Mouse (Mus musculus) liver, postnatal 0 days (tissue): ENCODE measurements around the gene Dlg1. TPM values are rescaled to one million over a fixed set of nuclear protein-coding genes. Genes with fewer than 3 reads are reported as not detected.
A peak's percentile ranks its signal among the peaks of the same experiment; 100 is the strongest.

Experiments used
- ATAC-seq: fragments of 200-750 bp; cut with Nextera tagmentation; 2 replicates; pipeline ENCODE4 v1.8.0; 2017; ENCODE audit warnings: mild to moderate bottlenecking, moderate library complexity
- DNase-seq: peaks from one replicate; pipeline ENCODE4 v3.0.0-alpha.2; 2016
- H3K27ac ChIP-seq: fragments of 300-500 bp; sonication (generic); 2 replicates; pipeline ENCODE4 v1.5.1; 2014; ENCODE audit warnings: antibody characterized with exemption, moderate library complexity, mild to moderate bottlenecking, low read depth
- H3K27me3 ChIP-seq: fragments of 300-500 bp; sonication (generic); 2 replicates; pipeline ENCODE4 v1.6.1; 2014; ENCODE audit warnings: low read length, control low read depth, mixed read lengths; ENCODE audit not compliant: insufficient read depth
- H3K36me3 ChIP-seq: fragments of 300-500 bp; sonication (generic); replicated peaks from 2 replicates; pipeline ENCODE4 v1.6.1; 2014; ENCODE audit warnings: mild to moderate bottlenecking, control low read depth, low read length, moderate library complexity, mixed read lengths; ENCODE audit not compliant: insufficient read depth
- H3K4me1 ChIP-seq: fragments of 300-500 bp; sonication (generic); 2 replicates; pipeline ENCODE4 v1.6.1; 2014; ENCODE audit warnings: antibody characterized with exemption, mild to moderate bottlenecking, control low read depth; ENCODE audit not compliant: insufficient read depth
- H3K4me2 ChIP-seq: fragments of 300-500 bp; sonication (generic); 2 replicates; pipeline ENCODE4 v1.6.1; 2014; ENCODE audit warnings: low read depth, mild to moderate bottlenecking, low read length, moderate library complexity, mixed read lengths
- H3K4me3 ChIP-seq: fragments of 300-500 bp; sonication (generic); 2 replicates; pipeline ENCODE4 v1.5.1; 2014; ENCODE audit warnings: low read depth, low read length
- H3K9ac ChIP-seq: fragments of 300-500 bp; sonication (generic); replicated peaks from 2 replicates; pipeline ENCODE4 v1.6.1; 2014; ENCODE audit warnings: mild to moderate bottlenecking, moderate library complexity
- H3K9me3 ChIP-seq: fragments of 300-500 bp; sonication (generic); 2 replicates; pipeline ENCODE4 v1.6.1; 2016; ENCODE audit warnings: mild to moderate bottlenecking, control low read depth, low read length, mixed read lengths
- CTCF ChIP-seq: sonication (generic); IDR thresholded peaks from 2 replicates; pipeline ENCODE4 v1.5.1; 2016; ENCODE audit warnings: antibody characterized with exemption, low read depth
- EP300 ChIP-seq: IDR thresholded peaks from 2 replicates; pipeline ENCODE4 v1.6.1; 2016; ENCODE audit warnings: antibody characterized with exemption, low read depth, mild to moderate bottlenecking
- WGBS: fragments of 180-500 bp; shearing (Covaris S2); extraction: QIAGEN DNeasy Blood & Tissue Kit; methylation state at CpG from one replicate; pipeline ENCODE4 v1.1.7; 2014; ENCODE audit not compliant: insufficient replicate concordance; 5-methylcytosine and 5-hydroxymethylcytosine counted together
- polyA plus RNA-seq: library from polyadenylated mRNA; unstranded; fragments of >200 nt; fragmentation: Nextera tagmentation; extraction: Ambion mirVana; gene quantifications from 2 replicates; pipeline ENCODE4 v1.2.1, GENCODE M21; 2015

The Dlg1 gene
- polyA plus RNA-seq, 1 experiment from 2014 or later, result 5.6 TPM

DNA sequence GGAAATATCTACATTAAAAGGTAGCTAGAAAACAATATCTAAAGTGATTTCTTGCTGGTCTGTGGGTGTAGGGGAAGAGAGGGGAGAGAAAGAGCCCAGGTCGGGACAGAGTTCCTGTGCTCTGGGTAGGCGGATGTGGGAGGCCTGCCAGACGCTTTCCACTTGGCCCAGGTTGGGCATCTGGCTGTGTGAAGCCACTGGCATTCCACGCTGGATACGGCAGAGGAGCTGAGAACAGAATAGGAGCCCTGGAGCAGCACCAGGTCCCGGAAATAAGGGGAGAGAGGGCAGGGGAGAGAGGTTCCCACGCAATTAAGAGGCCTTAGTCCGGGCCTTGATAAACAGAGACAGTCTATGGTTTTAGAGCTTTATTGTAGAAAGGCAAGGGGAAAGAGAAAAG, 77.0 kb downstream of the Dlg1 start:
- 77% methylated on average over 8 of the region's 8 CpGs for WGBS
- no peak for ATAC-seq

GRCm38 (mm10) chr16:31740704-31741103, 77.5 kb downstream of the Dlg1 start:
- Histone ChIP-seq H3K4me1 (no peaks in the 10 kb centered on the region), H3K4me3 (no peak overlapping the region), H3K27ac (no peak overlapping the region), H3K9me3 (no peaks in the 10 kb centered on the region), H3K36me3 (no peaks in the 10 kb centered on the region), H3K4me2 (no peak overlapping the region), H3K27me3 (no peaks in the 10 kb centered on the region), H3K9ac (no peak overlapping the region)
- no peak for TF ChIP-seq CTCF
- no peak for TF ChIP-seq EP300
- whole genome bisulfite sequencing, result 64% methylated on average over 5 of the region's 5 CpGs
- ATAC-seq, result no peak
- DNase-seq, result no peak

More for the DNA sequence above, 77.0 kb downstream of the Dlg1 start:
- H3K27ac ChIP-seq, result no peak overlapping the region
- TF ChIP-seq EP300, result no peak
- no peak for TF ChIP-seq CTCF
- no peaks in the 10 kb centered on the region for H3K9me3 ChIP-seq
- H3K4me3 ChIP-seq, result no peak overlapping the region
- H3K4me2 ChIP-seq, result no peak overlapping the region
- peak; percentile 17 for DNase-seq
- H3K9ac ChIP-seq, result no peak overlapping the region
- no peaks in the 10 kb centered on the region for H3K27me3 ChIP-seq
- no peaks in the 10 kb centered on the region for H3K4me1 ChIP-seq
- H3K36me3 ChIP-seq, result no peaks in the 10 kb centered on the region

- no peak for TF ChIP-seq EP300
- peak; percentile 71 for TF ChIP-seq CTCF
- Histone ChIP-seq H3K4me2 (no peak overlapping the region), H3K4me1 (no peaks in the 10 kb centered on the region), H3K36me3 (no peaks in the 10 kb centered on the region), H3K9ac (no peak overlapping the region), H3K27me3 (no peaks in the 10 kb centered on the region), H3K27ac (no peak overlapping the region), H3K4me3 (no peak overlapping the region), H3K9me3 (no peaks in the 10 kb centered on the region)
- DNase-seq (no peak), ATAC-seq (no peak)
- WGBS, result 84% methylated on average over 1 of the region's 1 CpGs
Observed at GRCm38 (mm10) chr16:31750526-31750925, 87.3 kb downstream of the Dlg1 start.

DNA sequence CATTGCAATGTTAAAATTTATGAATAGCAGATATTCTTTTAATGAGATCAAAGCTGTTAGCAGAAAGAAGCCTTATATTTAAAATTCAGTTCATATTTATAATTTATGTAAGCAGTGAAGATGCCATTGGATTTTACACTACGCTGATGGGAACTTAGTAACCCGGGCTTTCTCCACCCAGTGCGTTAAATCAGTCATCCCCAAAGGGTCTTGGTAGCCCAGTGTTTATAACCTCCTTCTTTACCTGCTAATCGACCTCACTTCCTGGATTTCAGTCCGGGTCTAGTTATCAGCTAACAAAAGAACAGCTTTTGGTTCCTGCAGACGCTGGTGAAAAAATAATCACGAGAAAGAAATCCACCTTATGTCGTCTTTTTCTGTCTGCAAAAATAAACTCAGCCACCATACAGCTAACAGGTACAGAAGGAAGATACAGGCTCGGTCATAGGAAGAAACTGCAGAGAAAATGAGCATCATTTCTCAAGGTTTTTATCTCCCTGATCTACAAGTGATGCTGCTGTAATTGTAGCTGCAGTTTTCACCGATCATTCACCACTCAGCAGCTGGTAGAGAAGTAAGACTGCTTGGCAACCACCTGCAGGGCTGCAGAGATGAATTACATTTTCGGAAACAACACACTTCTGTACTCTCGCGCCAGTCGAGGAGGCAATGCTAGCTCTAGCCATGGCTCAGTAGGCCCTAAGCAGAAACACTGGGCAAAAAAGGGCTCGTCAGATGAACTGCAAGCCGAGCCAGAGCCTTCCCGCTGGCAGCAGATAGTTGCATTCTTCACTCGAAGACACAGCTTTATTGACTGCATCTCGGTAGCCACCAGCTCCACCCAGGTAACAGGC, 91.2 kb downstream of the Dlg1 start:
- WGBS, result 70% methylated on average over 19 of the region's 19 CpGs
- H3K27ac ChIP-seq, result no peak overlapping the region
- no peak for DNase-seq

GRCm38 (mm10) chr16:31755053-31755452, 91.8 kb downstream of the Dlg1 start:
- TF ChIP-seq CTCF, result no peak
- no peak for TF ChIP-seq EP300
- Histone ChIP-seq H3K36me3 (no peaks in the 10 kb centered on the region), H3K4me3 (no peak overlapping the region), H3K4me2 (no peak overlapping the region), H3K4me1 (no peaks in the 10 kb centered on the region), H3K9me3 (no peaks in the 10 kb centered on the region), H3K27ac (no peak overlapping the region), H3K9ac (no peak overlapping the region), H3K27me3 (no peaks in the 10 kb centered on the region)
- DNase-seq (no peak), ATAC-seq (no peak)
- WGBS, result 81% methylated on average over 1 of the region's 1 CpGs

More for the DNA sequence above, 91.2 kb downstream of the Dlg1 start:
- no peak for TF ChIP-seq CTCF
- no peak for TF ChIP-seq EP300
- H3K4me3 ChIP-seq, result no peak overlapping the region
- no peak overlapping the region for H3K9ac ChIP-seq
- no peak for ATAC-seq
- no peaks in the 10 kb centered on the region for H3K27me3 ChIP-seq
- no peak overlapping the region for H3K4me2 ChIP-seq
- no peaks in the 10 kb centered on the region for H3K36me3 ChIP-seq
- H3K9me3 ChIP-seq, result no peaks in the 10 kb centered on the region
- no peaks in the 10 kb centered on the region for H3K4me1 ChIP-seq

GRCm38 (mm10) chr16:31756436-31756835, 93.2 kb downstream of the Dlg1 start:
- no peaks in the 10 kb centered on the region for H3K27me3 ChIP-seq
- 77% methylated on average over 5 of the region's 5 CpGs for WGBS
- ATAC-seq, result no peak

More at GRCm38 (mm10) chr16:31756436-31756835, 93.2 kb downstream of the Dlg1 start:
- no peak for DNase-seq
- Histone ChIP-seq H3K9ac (no peak overlapping the region), H3K36me3 (no peaks in the 10 kb centered on the region), H3K4me1 (no peaks in the 10 kb centered on the region), H3K27ac (no peak overlapping the region), H3K4me2 (no peak overlapping the region), H3K9me3 (no peaks in the 10 kb centered on the region), H3K4me3 (no peak overlapping the region)
- TF ChIP-seq EP300 (no peak), CTCF (no peak)
